Mouse (Mus musculus) stomach, postnatal 0 days (tissue): ENCODE data around the gene Gse1. TPM values are rescaled to one million over a fixed set of nuclear protein-coding genes. Genes with fewer than 3 reads are reported as not detected.
A peak's percentile ranks its signal among the peaks of the same experiment; 100 is the strongest.

ENCODE experiments used
- ATAC-seq: fragments of 200-750 bp; cut with Nextera tagmentation; 2 replicates; pipeline ENCODE4 v1.8.0; 2017; ENCODE audit not compliant: low FRiP score, low TSS enrichment
- DNase-seq: peaks from one replicate; pipeline ENCODE4 v3.0.0-alpha.2; 2016; ENCODE audit warnings: low spot score
- H3K27ac ChIP-seq: fragments of 300-500 bp; sonication (generic); replicated peaks from 2 replicates; pipeline ENCODE4 v1.5.1; 2014; ENCODE audit warnings: mild to moderate bottlenecking, control low read depth
- H3K27me3 ChIP-seq: fragments of 300-500 bp; sonication (generic); 2 replicates; pipeline ENCODE4 v1.6.1; 2014; ENCODE audit warnings: low read length; ENCODE audit not compliant: control insufficient read depth, insufficient read depth
- H3K36me3 ChIP-seq: fragments of 300-500 bp; sonication (generic); 2 replicates; pipeline ENCODE4 v1.6.1; 2014; ENCODE audit warnings: low read length, mixed read lengths; ENCODE audit not compliant: control insufficient read depth, insufficient read depth
- H3K4me1 ChIP-seq: fragments of 300-500 bp; sonication (generic); replicated peaks from 2 replicates; pipeline ENCODE4 v1.6.1; 2014; ENCODE audit warnings: antibody characterized with exemption; ENCODE audit not compliant: control insufficient read depth, insufficient read depth
- H3K4me2 ChIP-seq: fragments of 300-500 bp; sonication (generic); replicated peaks from 2 replicates; pipeline ENCODE4 v1.6.1; 2014; ENCODE audit warnings: low read depth, mild to moderate bottlenecking, control low read depth, moderate library complexity
- H3K4me3 ChIP-seq: fragments of 300-500 bp; sonication (generic); 2 replicates; pipeline ENCODE4 v1.5.1; 2014; ENCODE audit warnings: low read depth, low read length, control low read depth
- H3K9ac ChIP-seq: fragments of 300-500 bp; sonication (generic); 2 replicates; pipeline ENCODE4 v1.6.1; 2014; ENCODE audit warnings: mild to moderate bottlenecking, low read length, control low read depth, mixed read lengths
- H3K9me3 ChIP-seq: fragments of 300-500 bp; sonication (generic); 2 replicates; pipeline ENCODE4 v1.6.1; 2016; ENCODE audit warnings: low read length; ENCODE audit not compliant: control insufficient read depth
- CTCF ChIP-seq: IDR thresholded peaks from 2 replicates; pipeline ENCODE4 v1.5.1; 2016; ENCODE audit warnings: antibody characterized with exemption, low read depth, mild to moderate bottlenecking, moderate library complexity
- EP300 ChIP-seq: optimal IDR thresholded peaks from 2 replicates; pipeline ENCODE3; 2016; ENCODE audit warnings: antibody characterized with exemption
- WGBS: fragments of 180-500 bp; shearing (Covaris S2); extraction: QIAGEN DNeasy Blood & Tissue Kit; methylation state at CpG from one replicate; pipeline ENCODE4 v1.1.7; 2014; 5-methylcytosine and 5-hydroxymethylcytosine counted together
- polyA plus RNA-seq: library from polyadenylated mRNA; unstranded; fragments of >200 nt; fragmentation: Nextera tagmentation; extraction: Ambion mirVana; gene quantifications from 2 replicates; pipeline ENCODE4 v1.2.1, GENCODE M21; 2015

Gene Gse1
- polyA plus RNA-seq, 1 experiment from 2014 or later = 6.4 TPM

- Histone ChIP-seq H3K4me2 (no peak overlapping the region), H3K9me3 (no peaks in the 10 kb centered on the region), H3K9ac (no peak overlapping the region), H3K27me3 (no peaks in the 10 kb centered on the region), H3K4me1 (peaks cover 12% of the 10 kb centered on the region; the same call in 1 of the 2 replicates), H3K4me3 (no peak overlapping the region), H3K36me3 (no peaks in the 10 kb centered on the region), H3K27ac (no peak overlapping the region)
- ATAC-seq = no peak
- no peak for DNase-seq
- 76% methylated on average over 7 of the region's 7 CpGs for WGBS
- no peak for TF ChIP-seq EP300
- TF ChIP-seq CTCF = no peak
Measured at GRCm38 (mm10) chr8:120523641-120524040, 295.4 kb downstream of the Gse1 start.

- TF ChIP-seq EP300 = no peak
- TF ChIP-seq CTCF = no peak
- Histone ChIP-seq H3K4me2 (no peak overlapping the region), H3K36me3 (no peaks in the 10 kb centered on the region), H3K4me1 (peaks cover 12% of the 10 kb centered on the region; the same call in 1 of the 2 replicates), H3K9me3 (no peaks in the 10 kb centered on the region), H3K9ac (no peak overlapping the region), H3K4me3 (no peak overlapping the region), H3K27me3 (no peaks in the 10 kb centered on the region), H3K27ac (no peak overlapping the region)
- ATAC-seq = no peak
- no peak for DNase-seq
- WGBS = 63% methylated on average over 1 of the region's 1 CpGs
Measured at GRCm38 (mm10) chr8:120525135-120525534, 296.9 kb downstream of the Gse1 start.

- DNase-seq = no peak
- no peak overlapping the region for H3K27ac ChIP-seq
Measured at GRCm38 (mm10) chr8:120525832-120526231, 297.6 kb downstream of the Gse1 start.

GRCm38 (mm10) chr8:120526577-120526976 lies 298.3 kb downstream of the Gse1 start:
- no peaks in the 10 kb centered on the region for H3K9me3 ChIP-seq
- TF ChIP-seq EP300 = no peak
- no peak for TF ChIP-seq CTCF
- H3K4me1 ChIP-seq = peaks cover 8% of the 10 kb centered on the region; the same call in 1 of the 2 replicates
- no peaks in the 10 kb centered on the region for H3K36me3 ChIP-seq
- no peak overlapping the region for H3K9ac ChIP-seq
- no peak overlapping the region for H3K4me3 ChIP-seq
- DNase-seq (no peak), ATAC-seq (no peak)
- no peaks in the 10 kb centered on the region for H3K27me3 ChIP-seq
- H3K27ac ChIP-seq = no peak overlapping the region
- no peak overlapping the region for H3K4me2 ChIP-seq
- 54% methylated on average over 4 of the region's 4 CpGs for WGBS

More at GRCm38 (mm10) chr8:120525832-120526231, 297.6 kb downstream of the Gse1 start:
- Histone ChIP-seq H3K4me3 (no peak overlapping the region), H3K4me2 (no peak overlapping the region), H3K9ac (no peak overlapping the region), H3K27me3 (no peaks in the 10 kb centered on the region), H3K9me3 (no peaks in the 10 kb centered on the region), H3K36me3 (no peaks in the 10 kb centered on the region), H3K4me1 (peaks cover 10% of the 10 kb centered on the region; the same call in 1 of the 2 replicates)
- peak; percentile 68 for ATAC-seq
- no peak for TF ChIP-seq EP300
- no peak for TF ChIP-seq CTCF
- WGBS = 38% methylated on average over 6 of the region's 6 CpGs

DNA sequence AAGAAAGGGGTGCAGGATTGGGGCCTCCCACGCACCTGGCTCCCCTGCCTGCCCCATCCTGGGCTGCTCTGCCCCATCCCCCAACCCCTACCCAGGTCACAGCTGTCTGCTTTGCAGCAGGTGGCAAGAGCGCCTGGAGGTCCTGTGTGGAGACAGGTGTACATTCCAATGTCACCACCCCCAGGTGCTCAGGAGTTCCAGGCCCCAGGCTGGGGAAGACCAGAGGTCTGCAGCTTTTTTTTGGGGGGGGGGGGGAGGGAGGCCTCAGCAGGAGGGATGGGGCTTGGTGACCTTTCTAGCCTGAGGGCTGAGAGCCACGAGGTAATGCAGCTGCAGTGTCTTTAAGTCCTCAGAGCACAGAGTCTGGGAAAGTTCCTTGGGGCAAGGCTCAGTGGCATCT lies 300.1 kb downstream of the Gse1 start:
- H3K27me3 ChIP-seq = no peaks in the 10 kb centered on the region
- H3K9ac ChIP-seq = no peak overlapping the region
- DNase-seq (no peak), ATAC-seq (no peak)
- no peaks in the 10 kb centered on the region for H3K36me3 ChIP-seq
- WGBS = 52% methylated on average over 3 of the region's 3 CpGs
- no peak overlapping the region for H3K27ac ChIP-seq
- TF ChIP-seq EP300 (no peak), CTCF (no peak)
- H3K4me3 ChIP-seq = no peak overlapping the region
- H3K4me2 ChIP-seq = no peak overlapping the region
- no peaks in the 10 kb centered on the region for H3K9me3 ChIP-seq
- peaks cover 16% of the 10 kb centered on the region for H3K4me1 ChIP-seq

DNA sequence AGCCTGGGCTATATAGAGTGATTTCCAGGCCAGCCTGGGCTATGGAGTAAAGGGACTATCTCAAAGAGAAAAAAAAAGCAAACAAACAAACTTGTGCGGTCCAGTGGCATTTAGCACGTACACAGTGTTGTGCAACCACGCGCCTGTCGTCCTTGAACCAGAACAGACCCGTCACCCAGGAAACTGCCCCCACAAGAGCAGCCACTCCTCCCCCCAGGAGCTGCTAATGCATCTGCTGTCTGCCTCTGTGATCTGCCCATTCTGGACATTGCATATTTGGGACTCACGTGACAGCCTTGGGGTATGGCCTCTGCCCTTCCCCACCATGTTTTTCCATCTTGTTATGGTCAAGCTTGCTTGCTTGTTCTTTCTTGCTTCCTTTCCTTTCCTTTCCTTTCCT lies 301.0 kb downstream of the Gse1 start:
- Histone ChIP-seq H3K27me3 (no peaks in the 10 kb centered on the region), H3K9ac (no peak overlapping the region), H3K4me3 (no peak overlapping the region), H3K4me2 (no peak overlapping the region), H3K27ac (no peak overlapping the region), H3K9me3 (no peaks in the 10 kb centered on the region), H3K36me3 (no peaks in the 10 kb centered on the region), H3K4me1 (peaks cover 16% of the 10 kb centered on the region)
- WGBS = 57% methylated on average over 7 of the region's 7 CpGs
- no peak for DNase-seq
- TF ChIP-seq CTCF (no peak), EP300 (no peak)
- no peak for ATAC-seq
